Mouse (Mus musculus) forebrain, embryonic 10.5 days (tissue): ENCODE data around the gene Cyp11a1. TPM values are rescaled to one million over a fixed set of nuclear protein-coding genes. Genes with fewer than 3 reads are reported as not detected.

ENCODE experiments used
- polyA plus RNA-seq: library from polyadenylated mRNA; unstranded; fragments of >200 nt; fragmentation: Nextera tagmentation; extraction: Ambion mirVana; gene quantifications from 2 replicates; pipeline ENCODE4 v1.2.1, GENCODE M21; 2016

The Cyp11a1 gene
- polyA plus RNA-seq, 1 experiment from 2014 or later, result not detected

Other genes starting within 250 kb of the Cyp11a1 start
- 92.5 and 95.1 TPM in 2 replicates for gene Clk3, start 240.6 kb upstream of the Cyp11a1 start, polyA plus RNA-seq
- gene Arid3b, start 169.6 kb upstream of the Cyp11a1 start, polyA plus RNA-seq, result 41.0 and 41.7 TPM in 2 replicates
- 109 and 111 TPM in 2 replicates for gene Ubl7, start 95.4 kb upstream of the Cyp11a1 start, polyA plus RNA-seq
- gene Sema7a, start 66.3 kb upstream of the Cyp11a1 start, polyA plus RNA-seq, result 0.14 and 0.75 TPM in 2 replicates
- gene Stra6, start 57.4 kb downstream of the Cyp11a1 start, polyA plus RNA-seq, result 33.0 and 37.1 TPM in 2 replicates
- 0.36 and 0.90 TPM in 2 replicates for gene Ccdc33, start 112.4 kb downstream of the Cyp11a1 start, polyA plus RNA-seq
- 4.0 and 4.6 TPM in 2 replicates for gene Islr, start 197.9 kb downstream of the Cyp11a1 start, polyA plus RNA-seq
- gene Islr2, start 197.9 kb downstream of the Cyp11a1 start, polyA plus RNA-seq, result 2.2 and 3.6 TPM in 2 replicates
- gene Pml, start 243.4 kb downstream of the Cyp11a1 start, polyA plus RNA-seq, result 13.7 and 14.4 TPM in 2 replicates
- gene Stoml1, start 246.8 kb downstream of the Cyp11a1 start, polyA plus RNA-seq, result 24.8 and 28.8 TPM in 2 replicates